Mouse (Mus musculus) G1E (cell line): ENCODE measurements around the gene Pgm5.

Experiments
- CTCF ChIP-seq: IDR thresholded peaks from 2 replicates; pipeline ENCODE4 v1.5.1; 2012; ENCODE audit warnings: low read depth, low read length, inconsistent platforms, mixed read lengths
- GATA1 ChIP-seq: IDR thresholded peaks from 2 replicates; pipeline ENCODE4 v1.6.1; 2012; ENCODE audit warnings: borderline replicate concordance, low read length, inconsistent platforms, mixed read lengths
- GATA2 ChIP-seq: IDR thresholded peaks from 2 replicates; pipeline ENCODE4 v1.6.1; 2012; ENCODE audit warnings: low read depth, low read length, inconsistent platforms, borderline replicate concordance
- POLR2AphosphoS5 ChIP-seq: IDR thresholded peaks from 2 replicates; pipeline ENCODE4 v1.6.1; 2012; ENCODE audit warnings: low read depth, low read length, inconsistent platforms; ENCODE audit not compliant: insufficient replicate concordance
- TAL1 ChIP-seq: conservative IDR thresholded peaks from 2 replicates; pipeline ENCODE4 v1.6.1; 2012; ENCODE audit warnings: low read depth, low read length, inconsistent platforms, mixed read lengths

DNA sequence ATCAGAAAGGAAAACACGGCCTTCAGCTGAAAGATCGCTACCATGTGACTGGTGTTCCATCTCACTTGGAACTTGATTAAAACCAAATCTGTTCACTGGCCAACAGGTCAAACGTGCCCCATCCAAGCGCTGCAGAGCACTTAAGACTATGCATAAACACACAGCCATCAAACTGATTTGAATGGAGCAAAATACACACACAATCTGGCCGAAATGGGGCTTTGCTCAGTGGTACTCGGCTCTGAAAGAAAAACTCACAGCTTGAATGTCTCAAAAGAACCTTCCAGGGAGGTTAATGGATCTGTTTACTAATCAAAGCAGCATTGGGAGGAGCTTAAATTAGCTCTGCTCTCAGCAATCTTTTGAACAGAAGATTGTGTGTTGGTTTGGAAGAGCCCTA, 81.7 kb downstream of the Pgm5 start:
- TF ChIP-seq CTCF (no peak), GATA2 (no peak), GATA1 (no peak), TAL1 (no peak), POLR2AphosphoS5 (no peak)
